Mouse (Mus musculus) macrophage (primary cell): Measurements from ENCODE around the gene Mrgprb5. TPM values are rescaled to one million over a fixed set of nuclear protein-coding genes. Genes with fewer than 3 reads are reported as not detected.
"Not testable (repeated sequence)": the region's sequence is repeated elsewhere in the genome, so short reads cannot be mapped to it uniquely, and the experiment has no call there.

ENCODE experiments used
- H3K27ac ChIP-seq: fragments of 350-480 bp; formaldehyde crosslinking; 2 replicates; pipeline ENCODE4 v1.9.0; 2021
- H3K36me3 ChIP-seq: fragments of 350-480 bp; formaldehyde crosslinking; 2 replicates; pipeline ENCODE4 v1.9.0; 2021; ENCODE audit errors: inconsistent target
- H3K4me3 ChIP-seq: fragments of 350-480 bp; formaldehyde crosslinking; 2 replicates; pipeline ENCODE4 v1.9.0; 2021; ENCODE audit errors: inconsistent target
- H3K79me2 ChIP-seq: fragments of 350-480 bp; formaldehyde crosslinking; 2 replicates; pipeline ENCODE4 v1.9.0; 2021; ENCODE audit errors: inconsistent target
- WGBS: methylation state at CpG from one replicate; pipeline ENCODE4 v1.1.7; 2026; ENCODE audit warnings: inconsistent platforms; ENCODE audit not compliant: missing documents; 5-methylcytosine and 5-hydroxymethylcytosine counted together
- polyA plus RNA-seq: library from polyadenylated mRNA; stranded (reverse); fragments of 250-400 nt; gene quantifications from 3 replicates; pipeline ENCODE4 v1.2.4, GENCODE M21; 2018; ENCODE audit warnings: inconsistent platforms
- total RNA-seq, 78 experiments: library from RNA; depleted of rRNA; stranded (reverse); fragments of 250-400 nt; gene quantifications; 1 replicate in 9 of 78; 2 replicates in 24 of 78; 3 replicates in 43 of 78; 4 replicates in 2 of 78; pipeline ENCODE4 v1.2.4; 2018; ENCODE audit warnings: inconsistent platforms in 56 of 78

Gene Mrgprb5
- not detected for total RNA-seq (2018; cell fraction: chromatin; rRNA removed)
- total RNA-seq (2018; cell fraction: cytosol; rRNA removed) = not detected
- total RNA-seq (2018; cell fraction: nucleus; rRNA removed) = not detected
- polyA plus RNA-seq = not detected in 3 replicates

DNA sequence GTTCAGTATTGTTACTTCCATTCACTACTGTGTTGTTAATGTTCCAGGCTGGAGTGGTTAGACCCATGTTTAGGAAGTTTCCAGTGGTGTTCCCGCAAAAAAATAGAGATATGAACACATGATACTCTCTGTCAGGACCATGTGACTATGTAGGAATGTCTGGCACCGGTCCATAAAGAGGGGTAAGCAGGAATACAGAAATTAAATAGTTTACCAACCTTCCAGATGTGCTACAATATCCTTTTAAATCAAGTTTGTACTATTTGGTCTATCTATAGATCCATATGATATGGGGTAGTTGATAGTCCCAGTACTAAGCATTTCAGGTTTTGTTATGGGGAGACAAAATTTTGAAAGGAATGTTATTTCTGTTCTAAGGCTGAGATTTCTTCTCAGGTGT lies at the start of gene Mrgprb5:
Mrgprb5 (minus strand) TSS at position 101 of the 400 bp plus-strand sequence.
- Histone ChIP-seq H3K36me3 (no peaks in the 10 kb centered on the region), H3K79me2 (no peaks in the 10 kb centered on the region), H3K27ac (no peak within 1 kb of the TSS), H3K4me3 (no peak within 1 kb of the TSS)
- 70% methylated on average over 2 of the region's 2 CpGs for WGBS

DNA sequence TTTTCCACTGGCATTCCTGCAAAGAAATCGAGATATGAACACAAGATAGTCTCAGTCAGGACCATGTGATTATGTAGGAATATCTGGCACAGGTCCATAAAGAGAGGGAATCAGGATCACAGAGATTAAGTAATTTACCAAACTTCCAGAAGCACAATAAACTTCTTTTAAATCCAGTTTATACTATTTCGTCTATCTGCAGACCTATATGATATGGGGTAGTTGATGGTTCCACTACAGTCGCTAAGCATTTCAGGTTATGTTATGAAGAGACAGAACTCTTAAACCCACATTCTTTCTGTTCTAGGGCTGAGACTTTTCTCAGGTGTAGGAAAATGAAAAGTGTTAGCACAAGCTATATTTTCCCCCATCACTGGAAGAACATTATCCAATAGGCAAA lies 30.4 kb upstream of the Mrgprb5 start, which contains the start of gene Mrgprb4:
Mrgprb4 (minus strand) TSS at position 101 of the 400 bp plus-strand sequence.
- Histone ChIP-seq H3K27ac (no peak within 1 kb of the TSS), H3K36me3 (no peaks in the 10 kb centered on the region), H3K79me2 (no peaks in the 10 kb centered on the region), H3K4me3 (no peak within 1 kb of the TSS)
- WGBS = 91% methylated on average over 3 of the region's 3 CpGs

DNA sequence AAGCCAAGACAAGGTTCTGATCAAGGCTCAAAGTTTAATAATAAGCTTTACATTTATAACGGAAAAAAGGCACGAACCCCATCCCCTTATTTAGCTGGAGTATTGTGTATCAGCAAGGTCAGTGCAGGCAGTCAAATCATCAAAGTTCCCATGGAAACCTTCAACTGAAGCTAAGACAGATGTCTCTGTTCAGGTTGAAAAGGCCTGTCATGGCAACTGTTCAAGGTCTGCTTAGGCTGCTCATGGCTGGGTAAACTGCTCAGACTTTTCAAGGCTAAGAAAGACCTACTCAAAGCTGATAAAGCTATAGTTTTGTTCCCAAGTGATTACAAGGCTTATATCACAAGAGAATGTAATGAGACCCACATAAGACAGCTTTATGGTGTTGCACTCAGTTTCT lies 1.3 kb downstream of the Mrgprb5 start:
- Histone ChIP-seq H3K4me3 (no peak overlapping the region), H3K27ac (no peak overlapping the region), H3K79me2 (no peaks in the 10 kb centered on the region), H3K36me3 (no peaks in the 10 kb centered on the region)
- 94% methylated on average over 2 of the region's 2 CpGs for WGBS

DNA sequence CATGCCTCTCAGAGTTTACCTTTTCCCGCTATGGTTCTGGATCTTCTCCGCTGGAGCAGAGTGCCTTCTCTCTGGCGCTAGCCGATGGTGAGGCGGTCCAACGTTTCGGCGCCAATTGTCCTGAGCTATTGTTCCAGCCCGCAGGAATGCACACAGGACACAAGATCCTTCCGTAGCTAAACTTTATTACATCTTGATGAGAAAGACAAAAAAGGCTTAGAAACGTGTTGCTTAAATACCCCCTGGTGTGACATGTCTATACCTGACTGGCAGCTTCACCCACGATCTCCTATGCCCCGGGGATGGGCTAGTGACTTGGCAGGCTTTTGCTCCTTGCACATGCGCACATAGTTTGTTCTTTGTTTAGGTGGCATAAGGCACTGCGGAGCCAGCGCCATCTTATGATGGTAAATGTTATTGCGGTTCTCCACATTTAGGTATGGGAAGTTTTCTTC lies 30.5 kb downstream of the Mrgprb5 start:
- WGBS = 0% methylated on average over 17 of the region's 17 CpGs
- Histone ChIP-seq H3K79me2 (no peaks in the 10 kb centered on the region), H3K36me3 (no peaks in the 10 kb centered on the region), H3K4me3 (peak overlapping the region; percentile 9; the same call in 1 of the 2 replicates), H3K27ac (no peak overlapping the region)

DNA sequence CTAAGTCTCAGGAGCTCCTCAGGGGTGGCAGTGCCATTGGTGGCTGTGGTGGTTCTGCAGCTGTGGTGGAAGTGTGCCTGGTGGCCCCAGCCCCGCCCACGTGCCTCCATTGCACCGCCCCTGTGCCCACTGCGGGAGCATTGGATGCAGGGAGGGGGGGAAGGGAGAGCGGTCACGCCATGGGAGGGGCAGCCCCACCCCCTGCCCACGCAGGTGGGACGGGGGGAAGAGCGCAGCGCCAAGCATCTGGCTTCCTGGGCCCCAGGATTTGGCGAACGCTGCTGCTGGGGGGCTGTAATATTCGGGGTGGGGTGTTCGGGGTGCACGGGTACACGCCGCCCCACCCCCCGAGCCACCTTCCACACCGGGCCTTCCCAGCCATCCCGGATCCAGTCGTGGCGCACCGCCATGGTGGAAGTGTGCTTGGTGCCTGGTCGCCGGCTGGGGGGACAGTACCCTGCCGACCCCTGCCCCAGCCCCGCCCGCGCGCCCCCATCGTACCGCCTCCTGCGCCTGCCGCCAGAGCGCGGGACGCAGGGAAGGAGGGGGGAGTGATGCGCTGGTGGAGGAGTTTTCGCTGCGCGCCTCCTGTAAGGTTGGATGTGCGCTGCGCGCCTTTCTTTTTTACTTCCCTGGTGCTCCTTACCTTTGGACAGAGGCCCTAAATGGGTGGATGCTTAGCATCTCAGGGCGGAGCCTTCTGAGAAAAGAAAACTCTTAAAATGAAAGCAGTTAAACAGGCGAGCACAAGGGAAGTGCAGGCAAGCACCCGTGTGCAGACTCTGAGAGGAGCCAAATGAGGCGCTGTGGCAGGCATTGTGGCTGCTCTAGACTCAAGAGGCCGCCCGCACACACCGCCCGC lies 31.4 kb downstream of the Mrgprb5 start:
- H3K4me3 ChIP-seq = peak overlapping the region; percentile 9; the same call in 1 of the 2 replicates
- 3% methylated on average over 39 of the region's 52 CpGs for WGBS
- H3K27ac ChIP-seq = no peak overlapping the region

DNA sequence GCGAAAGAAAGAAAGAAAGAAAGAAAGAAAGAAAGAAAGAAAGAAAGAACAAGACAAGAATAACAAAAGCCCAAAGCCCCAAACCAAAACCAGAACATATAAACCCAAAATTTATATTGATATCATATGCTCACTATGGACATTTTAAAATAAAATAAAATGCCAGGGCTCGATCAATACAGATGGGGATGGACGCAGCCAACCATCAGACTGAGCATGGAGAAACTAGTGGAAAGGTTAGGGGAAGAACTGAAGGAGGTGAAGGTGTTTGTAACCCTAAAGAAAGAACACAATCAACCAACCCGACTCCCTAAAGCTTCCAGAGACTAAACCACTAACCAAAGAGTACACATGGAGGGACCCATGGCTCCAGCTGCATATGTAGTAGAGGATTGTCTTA lies 36.1 kb downstream of the Mrgprb5 start:
- H3K4me3 ChIP-seq = no peak overlapping the region
- H3K36me3 ChIP-seq = no peaks in the 10 kb centered on the region
- H3K27ac ChIP-seq = no peak overlapping the region
- H3K79me2 ChIP-seq = no peaks in the 10 kb centered on the region
- 68% methylated on average over 4 of the region's 4 CpGs for WGBS

More for the DNA sequence above, 31.4 kb downstream of the Mrgprb5 start:
- Histone ChIP-seq H3K79me2 (no peaks in the 10 kb centered on the region), H3K36me3 (no peaks in the 10 kb centered on the region)

DNA sequence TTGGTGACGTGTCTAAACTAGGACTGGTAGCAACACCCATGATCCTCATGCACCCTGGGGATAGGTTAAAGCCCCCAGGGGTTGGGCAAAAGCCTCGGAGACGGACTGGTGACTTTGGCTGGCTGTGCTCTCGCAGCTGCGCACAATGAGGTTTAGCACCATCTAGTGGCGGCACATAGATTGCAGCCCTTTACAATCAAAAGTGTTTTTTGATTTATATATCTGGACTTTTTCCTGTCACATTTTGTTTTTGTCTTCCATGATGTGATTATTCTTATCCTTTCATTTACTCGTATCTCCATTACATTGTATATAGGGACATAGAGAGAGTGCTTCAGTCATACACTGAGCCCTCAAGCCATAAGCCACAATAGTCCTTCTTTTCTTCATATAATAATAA lies 36.6 kb downstream of the Mrgprb5 start:
- not testable (repeated sequence) for H3K27ac ChIP-seq, H3K36me3 ChIP-seq, H3K4me3 ChIP-seq, H3K79me2 ChIP-seq
- WGBS = 6% methylated on average over 1 of the region's 7 CpGs

DNA sequence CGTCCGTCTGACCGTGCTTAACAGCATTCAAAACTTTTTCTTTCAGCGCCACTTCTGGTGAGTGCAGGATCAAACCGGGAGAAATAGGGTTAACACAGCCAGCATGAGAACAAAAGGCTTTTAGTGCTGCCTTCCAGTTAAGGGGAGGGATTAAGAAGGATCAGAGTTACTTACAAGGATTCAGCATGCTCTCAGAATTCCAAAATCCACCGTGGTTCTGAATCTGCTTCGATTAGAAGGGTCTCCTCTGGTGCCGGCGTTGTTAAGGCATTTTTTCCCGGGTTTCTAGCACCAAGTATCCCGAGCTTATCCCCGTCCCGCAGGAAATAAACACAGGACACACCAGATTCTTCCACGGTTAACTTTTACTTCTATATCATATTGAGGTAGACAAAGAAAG lies 37.0 kb downstream of the Mrgprb5 start:
- H3K4me3 ChIP-seq, H3K27ac ChIP-seq, H3K36me3 ChIP-seq, H3K79me2 ChIP-seq: not testable (repeated sequence)
- 0% methylated on average over 4 of the region's 14 CpGs for WGBS

DNA sequence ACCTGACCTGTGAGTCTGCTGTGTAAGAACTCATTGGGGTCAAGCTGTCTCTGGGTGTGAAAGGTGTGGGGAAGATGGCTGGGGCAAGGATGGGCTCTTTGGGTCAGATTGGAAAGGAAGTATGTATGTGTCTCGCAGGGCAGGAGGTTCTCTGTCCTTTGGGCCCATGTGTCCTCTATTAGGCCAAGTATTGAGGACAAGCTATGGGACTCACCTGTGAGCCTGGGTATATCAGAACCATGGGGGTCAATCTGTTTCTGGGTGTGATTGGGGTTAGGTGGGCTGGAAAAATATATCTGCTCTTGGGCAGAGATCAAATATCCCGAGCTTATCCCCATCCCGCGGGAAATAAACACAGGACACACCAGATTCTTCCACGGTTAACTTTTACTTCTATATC lies 45.0 kb downstream of the Mrgprb5 start:
- Histone ChIP-seq H3K36me3 (no peaks in the 10 kb centered on the region), H3K4me3 (no peak overlapping the region), H3K27ac (no peak overlapping the region), H3K79me2 (no peaks in the 10 kb centered on the region)
- 89% methylated on average over 5 of the region's 5 CpGs for WGBS

Other genes starting within 250 kb of the Mrgprb5 start
- not detected in 3 replicates for gene Mrgpra4, start 186.9 kb downstream of the Mrgprb5 start, polyA plus RNA-seq
- gene Mrgprx1, start 141.4 kb downstream of the Mrgprb5 start, polyA plus RNA-seq = not detected in 3 replicates
- gene Mrgprb4, start 30.3 kb upstream of the Mrgprb5 start, polyA plus RNA-seq = not detected in 3 replicates
- not detected in 3 replicates for gene Mrgprb8, start 219.5 kb upstream of the Mrgprb5 start, polyA plus RNA-seq